Mouse (Mus musculus): ENCODE results near the gene Psma4.

Gene Psma4

DNA sequence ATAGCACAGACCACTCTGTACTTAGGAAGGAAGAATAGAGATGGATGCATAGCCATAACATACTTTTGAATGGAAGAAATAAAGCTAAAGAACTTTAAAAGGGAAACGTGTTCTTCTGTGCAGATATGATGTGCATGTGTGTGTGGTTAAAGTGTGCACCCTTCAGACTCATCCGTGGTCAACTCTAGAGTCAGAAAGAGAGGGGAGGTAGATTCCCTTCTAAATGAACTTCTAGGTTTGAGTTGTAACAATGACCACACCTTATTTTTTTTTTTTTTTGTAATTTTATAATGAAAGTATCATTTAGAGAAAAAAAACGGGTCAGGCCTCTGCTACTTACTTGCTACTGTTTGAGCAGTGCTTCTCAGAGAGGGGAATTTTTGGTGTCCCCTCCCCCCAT lies 39.8 kb downstream of the Psma4 start:
- no peak for DNase-seq

DNA sequence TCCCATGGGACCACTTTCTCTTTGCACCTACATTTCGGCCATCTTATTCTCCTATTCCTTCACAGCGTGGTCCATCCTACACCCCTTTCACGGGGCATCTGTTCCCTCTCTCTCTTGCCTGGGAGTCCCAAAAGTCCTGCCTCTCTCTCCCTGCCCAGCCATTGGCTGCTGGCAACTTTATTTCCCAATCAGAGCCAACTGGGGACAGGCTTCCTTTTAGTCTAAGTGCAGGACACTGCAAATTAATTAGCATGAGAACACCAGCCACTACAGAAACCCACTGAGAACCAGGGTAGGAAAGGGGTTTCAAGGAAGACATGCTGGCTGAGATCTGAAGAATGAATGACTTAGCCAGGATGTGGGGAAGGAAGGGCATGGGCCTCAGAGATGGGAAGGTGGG lies 43.8 kb downstream of the Psma4 start:
- DNase-seq: no peak

- DNase-seq: no peak
Measured at GRCm38 (mm10) chr9:54995645-54996044, 45.1 kb downstream of the Psma4 start.

DNA sequence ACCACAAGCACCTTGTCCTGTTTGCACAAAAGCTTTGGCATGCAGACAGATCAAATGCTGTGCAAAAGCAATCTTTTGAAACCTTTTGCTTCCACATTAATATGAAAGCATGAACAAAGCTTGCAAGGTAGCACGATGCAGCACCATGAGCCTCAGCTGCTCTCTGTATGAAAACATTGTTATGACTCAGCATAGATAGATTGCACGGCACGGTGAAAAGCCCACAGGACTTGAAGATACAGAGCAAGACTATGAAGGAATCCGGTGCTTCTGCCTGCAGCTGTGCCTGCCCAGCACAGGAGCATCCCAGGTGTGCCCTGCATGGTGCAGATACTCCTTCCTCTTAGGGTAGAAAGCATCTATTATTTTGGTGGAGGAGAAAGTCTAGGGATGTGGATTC lies 53.0 kb downstream of the Psma4 start:
- no peak for DNase-seq

All from retina, postnatal 1 day (tissue).